Mouse (Mus musculus) limb, embryonic 13.5 days (tissue): Measurements from ENCODE around the gene Ldlrad3. TPM values are rescaled to one million over a fixed set of nuclear protein-coding genes. Genes with fewer than 3 reads are reported as not detected.

Experiments used
- ATAC-seq: fragments of 200-750 bp; cut with Nextera tagmentation; 2 replicates; pipeline ENCODE4 v1.8.0; 2017; ENCODE audit warnings: low read depth, moderate number of reproducible peaks, moderate TSS enrichment; ENCODE audit not compliant: low FRiP score
- H3K27ac ChIP-seq: fragments of 300-500 bp; sonication (generic); 2 replicates; pipeline ENCODE4 v1.5.1; 2015; ENCODE audit warnings: inconsistent platforms, mild to moderate bottlenecking, moderate library complexity
- H3K27me3 ChIP-seq: fragments of 300-500 bp; sonication (generic); 2 replicates; pipeline ENCODE4 v1.6.1; 2015; ENCODE audit warnings: mild to moderate bottlenecking, inconsistent platforms
- H3K36me3 ChIP-seq: fragments of 300-500 bp; sonication (generic); 2 replicates; pipeline ENCODE4 v1.6.1; 2015; ENCODE audit warnings: inconsistent platforms, mild to moderate bottlenecking, moderate library complexity
- H3K4me1 ChIP-seq: fragments of 300-500 bp; sonication (generic); 2 replicates; pipeline ENCODE4 v1.6.1; 2015; ENCODE audit warnings: inconsistent platforms
- H3K4me2 ChIP-seq: fragments of 300-500 bp; sonication (generic); replicated peaks from 2 replicates; pipeline ENCODE4 v1.6.1; 2015; ENCODE audit warnings: inconsistent platforms, mild to moderate bottlenecking, moderate library complexity
- H3K4me3 ChIP-seq: fragments of 300-500 bp; sonication (generic); 2 replicates; pipeline ENCODE4 v1.5.1; 2015; ENCODE audit warnings: moderate library complexity, mild to moderate bottlenecking, inconsistent platforms
- H3K9ac ChIP-seq: fragments of 300-500 bp; sonication (generic); 2 replicates; pipeline ENCODE4 v1.6.1; 2015; ENCODE audit warnings: mild to moderate bottlenecking, inconsistent platforms
- H3K9me3 ChIP-seq: fragments of 300-500 bp; sonication (generic); 2 replicates; pipeline ENCODE4 v1.6.1; 2016; ENCODE audit warnings: inconsistent platforms
- whole genome bisulfite sequencing: fragments of 180-500 bp; shearing (Covaris S2); methylation state at CpG from one replicate; pipeline ENCODE4 v1.1.7; 2015; 5-methylcytosine and 5-hydroxymethylcytosine counted together
- polyA plus RNA-seq: library from polyadenylated mRNA; unstranded; fragments of >200 nt; fragmentation: Nextera tagmentation; extraction: Ambion mirVana; gene quantifications from 2 replicates; pipeline ENCODE4 v1.2.1, GENCODE M21; 2015

The Ldlrad3 gene
- polyA plus RNA-seq, 1 experiment from 2014 or later = 71.9 TPM

- H3K36me3 ChIP-seq = peaks cover 42% of the 10 kb centered on the region
- no peak overlapping the region for H3K4me3 ChIP-seq
- ATAC-seq = no peak
- H3K4me2 ChIP-seq = no peak overlapping the region
- no peaks in the 10 kb centered on the region for H3K4me1 ChIP-seq
- no peak overlapping the region for H3K27ac ChIP-seq
- H3K9me3 ChIP-seq = no peaks in the 10 kb centered on the region
- H3K9ac ChIP-seq = no peak overlapping the region
- no peaks in the 10 kb centered on the region for H3K27me3 ChIP-seq
- WGBS = 88% methylated on average over 6 of the region's 6 CpGs
Observed at GRCm38 (mm10) chr2:102073266-102074037, 112.7 kb downstream of the Ldlrad3 start.

DNA sequence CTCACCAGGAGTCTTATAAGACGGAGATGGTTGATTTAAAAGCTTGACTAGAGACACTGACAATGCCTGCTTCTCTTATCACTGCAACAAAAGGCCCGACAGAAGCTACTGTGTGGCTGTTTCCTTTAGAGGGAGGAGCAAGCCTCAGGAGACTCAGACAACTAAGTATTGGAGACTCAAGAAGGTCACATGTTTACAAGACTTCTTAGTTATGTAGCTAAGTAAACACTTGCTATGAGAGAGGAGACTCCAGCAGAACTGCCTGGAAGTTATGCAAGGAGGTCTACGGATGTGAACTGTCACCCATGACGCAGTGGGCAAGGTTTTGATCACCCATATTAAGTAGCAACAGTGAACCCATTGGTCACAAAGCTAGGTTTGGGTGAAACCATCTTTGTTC is 113.3 kb downstream of the Ldlrad3 start:
- 79% methylated on average over 4 of the region's 4 CpGs for WGBS
- Histone ChIP-seq H3K27ac (no peak overlapping the region), H3K36me3 (peaks cover 46% of the 10 kb centered on the region), H3K9ac (no peak overlapping the region), H3K4me2 (no peak overlapping the region), H3K4me1 (no peaks in the 10 kb centered on the region), H3K27me3 (no peaks in the 10 kb centered on the region), H3K9me3 (no peaks in the 10 kb centered on the region), H3K4me3 (no peak overlapping the region)
- ATAC-seq = no peak

- Histone ChIP-seq H3K27me3 (no peaks in the 10 kb centered on the region), H3K4me3 (no peak overlapping the region), H3K4me1 (no peaks in the 10 kb centered on the region), H3K9me3 (no peaks in the 10 kb centered on the region), H3K27ac (no peak overlapping the region), H3K9ac (no peak overlapping the region), H3K36me3 (peaks cover 51% of the 10 kb centered on the region), H3K4me2 (no peak overlapping the region)
- ATAC-seq = no peak
- 83% methylated on average over 10 of the region's 10 CpGs for WGBS
Observed at GRCm38 (mm10) chr2:102071022-102071717, 115.0 kb downstream of the Ldlrad3 start.

DNA sequence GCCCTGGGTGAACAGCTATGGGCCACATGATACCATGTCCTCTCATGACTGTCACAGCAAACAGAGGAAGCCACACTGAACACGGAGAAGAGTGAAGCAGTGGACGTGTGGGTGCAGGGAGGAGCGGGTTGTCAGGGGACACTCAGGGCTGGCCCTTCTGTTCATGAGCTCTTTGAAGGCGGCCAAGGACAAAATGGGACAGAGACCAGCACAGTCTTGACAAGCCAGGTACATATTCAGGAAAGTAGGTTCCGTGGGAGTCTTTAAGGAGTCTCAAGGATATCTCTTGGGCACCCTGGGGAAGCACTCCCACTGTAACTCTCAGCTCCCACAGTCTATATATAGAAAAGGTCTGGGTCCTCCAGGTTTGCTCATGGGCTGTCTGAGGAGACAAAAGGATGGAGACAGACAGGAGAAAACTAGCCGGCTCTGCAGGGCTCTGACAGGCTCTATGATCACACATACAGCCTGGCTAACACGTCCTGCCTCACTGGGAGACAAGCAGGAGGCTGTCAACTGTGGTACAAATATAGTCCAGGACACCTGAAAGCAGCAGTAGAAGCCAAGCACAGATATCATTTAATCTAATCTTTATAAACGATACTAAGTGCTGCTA is 121.3 kb downstream of the Ldlrad3 start:
- no peaks in the 10 kb centered on the region for H3K27me3 ChIP-seq
- H3K27ac ChIP-seq = no peak overlapping the region
- no peaks in the 10 kb centered on the region for H3K4me1 ChIP-seq
- no peak for ATAC-seq
- no peak overlapping the region for H3K4me3 ChIP-seq
- no peak overlapping the region for H3K4me2 ChIP-seq
- WGBS = 90% methylated on average over 8 of the region's 8 CpGs
- no peaks in the 10 kb centered on the region for H3K9me3 ChIP-seq
- no peak overlapping the region for H3K9ac ChIP-seq
- H3K36me3 ChIP-seq = peaks cover 40% of the 10 kb centered on the region

DNA sequence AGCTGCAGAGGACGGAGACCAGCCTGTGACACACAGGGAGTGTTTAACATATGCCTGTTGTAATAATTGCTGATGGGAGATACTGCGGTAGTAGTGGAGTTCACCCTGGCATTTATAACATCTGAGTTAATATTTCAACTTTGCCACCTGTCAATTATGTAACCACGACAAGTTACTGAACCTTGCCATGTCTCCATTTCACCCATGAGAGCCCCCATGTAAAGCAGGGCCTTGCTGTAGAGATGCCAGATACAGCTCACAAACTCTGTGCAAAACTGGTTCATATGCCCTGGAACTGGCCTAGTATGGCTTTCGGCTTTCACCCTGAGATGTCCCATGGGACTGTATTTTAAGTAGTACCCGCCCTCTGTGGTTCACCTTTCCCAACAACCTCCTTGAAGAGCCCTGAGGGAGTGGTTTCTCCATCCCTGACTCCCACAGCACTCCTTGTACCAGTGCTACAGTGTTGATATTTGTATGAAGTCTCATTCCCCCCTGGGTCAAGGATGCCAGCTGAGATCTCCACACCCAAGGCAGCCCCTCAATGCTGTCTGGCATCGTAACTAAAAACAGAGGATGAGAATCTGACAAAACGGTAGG is 122.2 kb downstream of the Ldlrad3 start:
- 89% methylated on average over 7 of the region's 7 CpGs for WGBS
- H3K9ac ChIP-seq = no peak overlapping the region
- H3K27ac ChIP-seq = no peak overlapping the region
- H3K4me1 ChIP-seq = no peaks in the 10 kb centered on the region
- no peak overlapping the region for H3K4me3 ChIP-seq
- no peak for ATAC-seq
- no peak overlapping the region for H3K4me2 ChIP-seq
- no peaks in the 10 kb centered on the region for H3K9me3 ChIP-seq
- peaks cover 33% of the 10 kb centered on the region for H3K36me3 ChIP-seq
- H3K27me3 ChIP-seq = no peaks in the 10 kb centered on the region

- H3K4me1 ChIP-seq = no peaks in the 10 kb centered on the region
- H3K27ac ChIP-seq = no peak overlapping the region
- peaks cover 33% of the 10 kb centered on the region for H3K36me3 ChIP-seq
- H3K4me2 ChIP-seq = no peak overlapping the region
- H3K9me3 ChIP-seq = no peaks in the 10 kb centered on the region
- H3K9ac ChIP-seq = no peak overlapping the region
- H3K27me3 ChIP-seq = no peaks in the 10 kb centered on the region
- 81% methylated on average over 7 of the region's 7 CpGs for WGBS
- ATAC-seq = no peak
- no peak overlapping the region for H3K4me3 ChIP-seq
Observed at GRCm38 (mm10) chr2:102062861-102063468, 123.2 kb downstream of the Ldlrad3 start.

- Histone ChIP-seq H3K9me3 (no peaks in the 10 kb centered on the region), H3K27ac (no peak overlapping the region), H3K4me1 (no peaks in the 10 kb centered on the region), H3K4me3 (no peak overlapping the region), H3K36me3 (peaks cover 38% of the 10 kb centered on the region), H3K9ac (no peak overlapping the region), H3K27me3 (no peaks in the 10 kb centered on the region), H3K4me2 (no peak overlapping the region)
- ATAC-seq = no peak
- 80% methylated on average over 8 of the region's 8 CpGs for WGBS
Observed at GRCm38 (mm10) chr2:102061921-102062320, 124.3 kb downstream of the Ldlrad3 start.

GRCm38 (mm10) chr2:102057746-102058145 is 128.4 kb downstream of the Ldlrad3 start:
- no peak overlapping the region for H3K4me2 ChIP-seq
- peaks cover 4% of the 10 kb centered on the region; the same call in 1 of the 2 replicates for H3K4me1 ChIP-seq
- H3K9me3 ChIP-seq = no peaks in the 10 kb centered on the region
- peaks cover 57% of the 10 kb centered on the region for H3K36me3 ChIP-seq
- 89% methylated on average over 12 of the region's 12 CpGs for WGBS
- no peaks in the 10 kb centered on the region for H3K27me3 ChIP-seq
- ATAC-seq = no peak
- no peak overlapping the region for H3K9ac ChIP-seq
- H3K27ac ChIP-seq = no peak overlapping the region
- H3K4me3 ChIP-seq = no peak overlapping the region

GRCm38 (mm10) chr2:102057029-102057685 is 129.0 kb downstream of the Ldlrad3 start:
- 82% methylated on average over 9 of the region's 9 CpGs for WGBS
- ATAC-seq = no peak
- H3K36me3 ChIP-seq = peaks cover 61% of the 10 kb centered on the region

GRCm38 (mm10) chr2:102056144-102056543 is 130.0 kb downstream of the Ldlrad3 start:
- Histone ChIP-seq H3K27me3 (no peaks in the 10 kb centered on the region), H3K9me3 (no peaks in the 10 kb centered on the region), H3K4me1 (peaks cover 12% of the 10 kb centered on the region), H3K4me3 (no peak overlapping the region), H3K36me3 (peaks cover 63% of the 10 kb centered on the region), H3K9ac (no peak overlapping the region), H3K4me2 (no peak overlapping the region), H3K27ac (no peak overlapping the region)
- ATAC-seq = no peak
- 84% methylated on average over 8 of the region's 8 CpGs for WGBS

More at GRCm38 (mm10) chr2:102057029-102057685, 129.0 kb downstream of the Ldlrad3 start:
- Histone ChIP-seq H3K27ac (no peak overlapping the region), H3K9me3 (no peaks in the 10 kb centered on the region), H3K27me3 (no peaks in the 10 kb centered on the region), H3K4me1 (peaks cover 4% of the 10 kb centered on the region; the same call in 1 of the 2 replicates), H3K4me2 (no peak overlapping the region), H3K9ac (no peak overlapping the region), H3K4me3 (no peak overlapping the region)

DNA sequence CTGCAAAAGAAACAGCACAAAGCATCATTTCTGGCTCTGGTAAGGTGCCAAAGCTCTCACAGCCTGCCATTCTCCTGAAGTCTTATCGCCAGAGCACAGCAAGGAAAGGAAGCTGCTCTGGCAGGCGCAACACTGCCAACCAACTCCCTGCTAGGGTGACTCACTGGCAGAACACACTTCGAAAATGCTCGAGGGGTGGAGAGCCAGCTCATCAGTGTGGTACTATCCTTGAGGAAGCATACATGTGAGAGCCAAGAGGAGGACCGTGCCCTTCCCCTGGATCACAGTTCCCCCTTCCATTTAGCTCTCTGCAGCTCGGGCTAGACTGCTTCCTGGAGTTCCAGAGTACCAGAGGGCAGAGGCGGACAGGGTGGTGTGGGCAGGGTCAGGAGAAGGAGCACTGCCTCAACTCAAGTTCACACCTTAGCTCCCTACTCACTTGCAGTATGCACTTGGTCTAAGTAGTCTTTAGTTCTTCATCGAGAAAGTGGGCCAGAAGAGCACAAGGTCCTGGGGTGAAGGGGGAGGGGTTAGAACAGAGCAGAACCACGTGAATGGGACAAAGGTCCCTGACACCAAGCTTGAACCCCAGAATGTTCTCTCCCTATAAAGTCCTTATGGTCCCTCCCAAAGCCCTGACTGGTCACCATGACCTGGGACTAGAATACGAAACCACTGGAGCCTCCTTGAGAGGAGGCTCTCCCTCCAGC is 133.1 kb downstream of the Ldlrad3 start:
- no peaks in the 10 kb centered on the region for H3K27me3 ChIP-seq
- no peak for ATAC-seq
- no peak overlapping the region for H3K27ac ChIP-seq
- 83% methylated on average over 10 of the region's 10 CpGs for WGBS
- H3K4me3 ChIP-seq = no peak overlapping the region
- H3K36me3 ChIP-seq = peaks cover 46% of the 10 kb centered on the region
- H3K9ac ChIP-seq = no peak overlapping the region
- no peak overlapping the region for H3K4me2 ChIP-seq
- H3K4me1 ChIP-seq = peaks cover 37% of the 10 kb centered on the region
- no peaks in the 10 kb centered on the region for H3K9me3 ChIP-seq
